Mouse (Mus musculus) brain, adult 2 months (tissue): ENCODE data around the gene Gm3139.
"Not testable (repeated sequence)": the region's sequence is repeated elsewhere in the genome, so short reads cannot be mapped to it uniquely, and the experiment has no call there.

ENCODE experiments used
- DNase-seq: peaks from one replicate; pipeline ENCODE4 v3.0.0; 2011; ENCODE audit warnings: low read depth, low spot score

Gene Gm3139

GRCm38 (mm10) chr5:94525987-94526386 is at the start of gene Gm3139:
Gene Gm3139 (plus strand): TSS chr5:94526287.
- not testable (repeated sequence) for DNase-seq
